Mouse (Mus musculus) embryonic fibroblast, embryonic 13.5 days (primary cell): ENCODE results near the gene Txlnb.

ENCODE experiments used
- CTCF ChIP-seq: IDR thresholded peaks from 2 replicates; pipeline ENCODE4 v1.5.1; 2011; ENCODE audit warnings: mild to moderate bottlenecking, control low read depth, low read length, moderate library complexity, borderline replicate concordance; ENCODE audit not compliant: insufficient read depth
- POLR2A ChIP-seq: IDR thresholded peaks from 2 replicates; pipeline ENCODE4 v1.6.1; 2011; ENCODE audit warnings: low read depth, mild to moderate bottlenecking, control low read depth, low read length, moderate library complexity

- TF ChIP-seq POLR2A (no peak), CTCF (no peak)
Observed at GRCm38 (mm10) chr10:17796846-17797631, 1.0 kb downstream of the Txlnb start.
